Mouse (Mus musculus): ENCODE results near the gene Flt4. TPM values are rescaled to one million over a fixed set of nuclear protein-coding genes. Genes with fewer than 3 reads are reported as not detected.
"Not testable (repeated sequence)": the region's sequence is repeated elsewhere in the genome, so short reads cannot be mapped to it uniquely, and the experiment has no call there.

Flt4 gene
- polyA plus RNA-seq (2016; fragmentation: Nextera tagmentation; extraction: Ambion mirVana): 3.8 TPM in 2 replicates

GRCm38 (mm10) chr11:49608938-49609867 is at the start of gene Flt4:
TSS of gene Flt4 (plus strand) at chr11:49609263.
- peaks cover 74% of the 10 kb centered on the region for H3K27me3 ChIP-seq (ENCODE audit: low read depth, poor library complexity, severe bottlenecking)
- 6% methylated on average over 43 of the region's 61 CpGs for WGBS
- 0 out of 2 replicates have a peak within 1 kb of the TSS, but pooled peaks have one; percentile 9 for H3K27ac ChIP-seq (replicated peaks)
- not testable (repeated sequence) for H3K9me3 ChIP-seq (replicated peaks); H3K36me3 ChIP-seq
- peaks cover 13% of the 10 kb centered on the region; the same call in 1 of the 2 replicates for H3K4me1 ChIP-seq
- DNase-seq (ENCODE audit: low spot score): peak; percentile 34
- H3K4me3 ChIP-seq: peak within 1 kb of the TSS; percentile 58

GRCm38 (mm10) chr11:49575054-49575453 is 34.0 kb upstream of the Flt4 start:
- H3K27me3 ChIP-seq (ENCODE audit: low read depth, poor library complexity, severe bottlenecking); H3K4me1 ChIP-seq; H3K9me3 ChIP-seq (replicated peaks); H3K27ac ChIP-seq (replicated peaks); H3K36me3 ChIP-seq; DNase-seq (ENCODE audit: low spot score); H3K4me3 ChIP-seq: not testable (repeated sequence)
- 40% methylated on average over 2 of the region's 2 CpGs for WGBS

GRCm38 (mm10) chr11:49580452-49580851 is 28.6 kb upstream of the Flt4 start:
- not testable (repeated sequence) for H3K9me3 ChIP-seq (replicated peaks); H3K4me3 ChIP-seq; DNase-seq (ENCODE audit: low spot score); H3K27ac ChIP-seq (replicated peaks); H3K4me1 ChIP-seq; H3K36me3 ChIP-seq; H3K27me3 ChIP-seq (ENCODE audit: low read depth, poor library complexity, severe bottlenecking)
- 90% methylated on average over 8 of the region's 8 CpGs for WGBS

DNA sequence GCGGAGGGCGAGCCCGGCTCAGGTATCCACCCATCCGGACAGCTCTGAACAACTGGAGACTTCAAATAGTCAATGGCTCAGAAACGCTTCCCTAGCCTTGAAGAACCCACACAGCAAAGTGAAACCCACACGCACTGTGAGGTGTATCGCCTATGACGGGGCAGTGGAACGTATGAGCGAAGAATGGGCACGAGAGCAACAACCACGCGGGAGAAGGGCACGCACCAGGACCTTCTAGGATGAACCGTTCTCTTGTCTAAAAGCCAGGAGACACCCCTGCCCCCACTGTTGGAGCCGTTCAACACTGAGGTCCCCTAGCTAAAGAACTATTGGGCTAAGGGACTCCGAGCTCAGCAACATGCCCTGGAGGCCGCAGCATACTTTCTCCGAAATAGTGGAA is 18.9 kb upstream of the Flt4 start:
- no peak for DNase-seq (ENCODE audit: low spot score)
- no peaks in the 10 kb centered on the region for H3K36me3 ChIP-seq
- H3K9me3 ChIP-seq (replicated peaks): no peaks in the 10 kb centered on the region
- H3K4me3 ChIP-seq: no peak overlapping the region
- H3K27ac ChIP-seq (replicated peaks): no peak overlapping the region
- no peaks in the 10 kb centered on the region for H3K4me1 ChIP-seq
- no peaks in the 10 kb centered on the region for H3K27me3 ChIP-seq (ENCODE audit: low read depth, poor library complexity, severe bottlenecking)
- 88% methylated on average over 19 of the region's 19 CpGs for WGBS

DNA sequence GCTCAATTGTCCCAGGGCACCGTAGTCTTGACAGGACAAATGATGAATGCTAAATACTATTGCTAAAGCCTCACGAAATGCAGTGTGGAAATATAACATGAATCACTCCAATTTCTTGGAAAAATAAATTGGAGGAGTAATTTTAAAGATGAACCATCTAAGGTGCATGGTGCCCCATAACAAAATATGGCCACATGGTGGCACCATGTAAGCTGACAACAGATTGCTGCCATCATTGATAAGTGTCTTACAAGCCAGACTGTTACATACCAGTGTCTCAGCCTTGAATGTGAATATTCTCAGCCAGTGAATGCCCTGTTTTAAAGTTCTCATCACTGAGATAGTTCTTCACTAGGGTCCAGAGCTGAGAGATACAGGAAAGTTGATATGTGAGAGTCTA is 11.9 kb upstream of the Flt4 start:
- DNase-seq (ENCODE audit: low spot score); H3K36me3 ChIP-seq; H3K4me3 ChIP-seq; H3K4me1 ChIP-seq; H3K27ac ChIP-seq (replicated peaks); H3K9me3 ChIP-seq (replicated peaks); H3K27me3 ChIP-seq (ENCODE audit: low read depth, poor library complexity, severe bottlenecking): not testable (repeated sequence)
- WGBS: 75% methylated on average over 2 of the region's 2 CpGs

GRCm38 (mm10) chr11:49608306-49608705 is 757 bp upstream of the Flt4 start:
- not testable (repeated sequence) for H3K4me3 ChIP-seq

GRCm38 (mm10) chr11:49609868-49610824 is 1.1 kb downstream of the Flt4 start:
- Histone ChIP-seq H3K27ac (replicated peaks) (0 out of 2 replicates have a peak overlapping the region, but pooled peaks have one; percentile 9), H3K27me3 (ENCODE audit: low read depth, poor library complexity, severe bottlenecking) (peaks cover 75% of the 10 kb centered on the region), H3K4me3 (peak overlapping the region; percentile 58), H3K4me1 (peaks cover 13% of the 10 kb centered on the region; the same call in 1 of the 2 replicates)
- H3K9me3 ChIP-seq (replicated peaks); H3K36me3 ChIP-seq: not testable (repeated sequence)
- peak; percentile 32 for DNase-seq (ENCODE audit: low spot score)
- 1% methylated on average over 51 of the region's 52 CpGs for WGBS

More at GRCm38 (mm10) chr11:49608306-49608705, 757 bp upstream of the Flt4 start:
- not testable (repeated sequence) for H3K27ac ChIP-seq (replicated peaks); DNase-seq (ENCODE audit: low spot score); H3K9me3 ChIP-seq (replicated peaks); H3K36me3 ChIP-seq; H3K4me1 ChIP-seq
- 80% methylated on average over 5 of the region's 5 CpGs for WGBS
- H3K27me3 ChIP-seq (ENCODE audit: low read depth, poor library complexity, severe bottlenecking): peaks cover 65% of the 10 kb centered on the region

DNA sequence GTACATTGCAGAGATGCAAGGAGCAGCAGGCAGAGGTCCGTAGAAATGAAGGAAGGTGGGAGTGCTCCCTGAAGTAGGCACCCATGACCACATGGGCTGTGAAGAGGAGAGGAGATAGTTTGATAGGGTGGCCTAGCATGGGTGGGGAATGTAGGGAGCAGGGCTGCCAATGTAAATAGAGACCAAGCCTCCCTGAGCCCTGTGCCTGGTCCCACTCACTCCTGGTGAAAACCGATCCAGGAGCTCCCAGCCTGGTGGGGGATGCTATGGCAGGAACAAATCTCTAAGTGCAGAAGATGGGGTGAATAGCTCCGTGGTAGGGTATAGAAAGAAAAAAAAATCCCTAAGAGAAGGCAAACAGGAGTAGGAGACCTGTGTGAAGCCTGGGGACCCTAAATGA is 2.3 kb downstream of the Flt4 start:
- not testable (repeated sequence) for H3K9me3 ChIP-seq (replicated peaks); H3K27ac ChIP-seq (replicated peaks); H3K36me3 ChIP-seq; H3K4me3 ChIP-seq; DNase-seq (ENCODE audit: low spot score)
- H3K4me1 ChIP-seq: peaks cover 13% of the 10 kb centered on the region; the same call in 1 of the 2 replicates
- H3K27me3 ChIP-seq (ENCODE audit: low read depth, poor library complexity, severe bottlenecking): peaks cover 73% of the 10 kb centered on the region
- 20% methylated on average over 3 of the region's 3 CpGs for WGBS

GRCm38 (mm10) chr11:49612154-49612553 is 3.1 kb downstream of the Flt4 start:
- no peaks in the 10 kb centered on the region for H3K9me3 ChIP-seq (replicated peaks)
- WGBS: 56% methylated on average over 3 of the region's 3 CpGs
- H3K27me3 ChIP-seq (ENCODE audit: low read depth, poor library complexity, severe bottlenecking): peaks cover 65% of the 10 kb centered on the region

DNA sequence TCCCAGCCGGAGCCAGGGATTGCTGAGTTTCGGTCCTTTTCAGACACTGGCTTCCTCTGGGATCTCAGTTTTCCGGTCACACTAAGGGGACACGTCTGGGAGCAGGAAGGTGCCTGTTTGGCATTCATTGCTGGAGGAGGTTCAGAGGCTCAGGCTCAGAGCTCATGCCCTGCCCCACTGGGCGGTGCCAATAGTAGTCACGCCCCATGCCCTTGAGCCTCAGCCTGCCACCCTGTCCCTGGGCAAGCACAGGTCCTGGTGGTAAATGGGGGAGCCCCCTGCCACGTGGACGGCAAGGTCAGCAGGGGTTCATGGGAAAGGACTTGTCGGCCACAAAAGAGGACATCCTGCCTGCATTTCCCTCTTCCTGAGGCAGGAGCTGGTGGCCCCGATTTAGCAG is 4.3 kb downstream of the Flt4 start:
- Histone ChIP-seq H3K27ac (replicated peaks) (no peak overlapping the region), H3K36me3 (no peaks in the 10 kb centered on the region), H3K9me3 (replicated peaks) (no peaks in the 10 kb centered on the region), H3K4me3 (no peak overlapping the region), H3K27me3 (ENCODE audit: low read depth, poor library complexity, severe bottlenecking) (peaks cover 53% of the 10 kb centered on the region), H3K4me1 (peaks cover 13% of the 10 kb centered on the region; the same call in 1 of the 2 replicates)
- WGBS: 19% methylated on average over 10 of the region's 10 CpGs
- no peak for DNase-seq (ENCODE audit: low spot score)

More at GRCm38 (mm10) chr11:49612154-49612553, 3.1 kb downstream of the Flt4 start:
- Histone ChIP-seq H3K36me3 (no peaks in the 10 kb centered on the region), H3K4me1 (peaks cover 13% of the 10 kb centered on the region; the same call in 1 of the 2 replicates), H3K4me3 (no peak overlapping the region), H3K27ac (replicated peaks) (no peak overlapping the region)
- DNase-seq (ENCODE audit: low spot score): no peak

- Histone ChIP-seq H3K36me3 (no peaks in the 10 kb centered on the region), H3K9me3 (replicated peaks) (no peaks in the 10 kb centered on the region), H3K27me3 (ENCODE audit: low read depth, poor library complexity, severe bottlenecking) (peaks cover 26% of the 10 kb centered on the region), H3K4me1 (0 out of 2 replicates have a peak, but pooled peaks cover 4% of the 10 kb centered on the region), H3K27ac (replicated peaks) (no peak overlapping the region), H3K4me3 (no peak overlapping the region)
- no peak for DNase-seq (ENCODE audit: low spot score)
- WGBS: 89% methylated on average over 10 of the region's 10 CpGs
Measured at GRCm38 (mm10) chr11:49615856-49616725, 7.0 kb downstream of the Flt4 start.
